Mouse (Mus musculus): ENCODE measurements around the gene Sept4.

The Sept4 gene

GRCm38 (mm10) chr11:87578963-87579601 is 10.4 kb downstream of the Sept4 start:
- DNase-seq (ENCODE audit: low read depth, low spot score), result no peak

GRCm38 (mm10) chr11:87579713-87580112 is 11.0 kb downstream of the Sept4 start:
- no peak for DNase-seq (ENCODE audit: low read depth, low spot score)

GRCm38 (mm10) chr11:87580543-87581085 is 11.9 kb downstream of the Sept4 start:
- no peak for DNase-seq (ENCODE audit: low read depth, low spot score)

- no peak for DNase-seq (ENCODE audit: low read depth, low spot score)
Observed at GRCm38 (mm10) chr11:87581161-87581865, 12.6 kb downstream of the Sept4 start.

GRCm38 (mm10) chr11:87581933-87582710 is 13.4 kb downstream of the Sept4 start:
- no peak for DNase-seq (ENCODE audit: low read depth, low spot score)

GRCm38 (mm10) chr11:87583291-87584034 is 14.8 kb downstream of the Sept4 start:
- no peak for DNase-seq (ENCODE audit: low read depth, low spot score)

GRCm38 (mm10) chr11:87584711-87585505 is 16.2 kb downstream of the Sept4 start:
- no peak for DNase-seq (ENCODE audit: low read depth, low spot score)

- no peak for DNase-seq (ENCODE audit: low read depth, low spot score)
Observed at GRCm38 (mm10) chr11:87587211-87587874, 18.6 kb downstream of the Sept4 start.

- no peak for DNase-seq (ENCODE audit: low read depth, low spot score)
Observed at GRCm38 (mm10) chr11:87589605-87590004, 20.9 kb downstream of the Sept4 start.

- peak; percentile 35 for DNase-seq (ENCODE audit: low read depth, low spot score)
Observed at GRCm38 (mm10) chr11:87590841-87591525, 22.3 kb downstream of the Sept4 start.

GRCm38 (mm10) chr11:87591526-87592353 is 23.0 kb downstream of the Sept4 start, which contains the start of gene Mtmr4:
Gene Mtmr4, plus strand, starts transcription at chr11:87592162.
- peak; percentile 97 for DNase-seq (ENCODE audit: low read depth, low spot score)

GRCm38 (mm10) chr11:87592354-87592695 is 23.6 kb downstream of the Sept4 start:
- DNase-seq (ENCODE audit: low read depth, low spot score), result no peak

GRCm38 (mm10) chr11:87592713-87593598 is 24.3 kb downstream of the Sept4 start:
- peak; percentile 22 for DNase-seq (ENCODE audit: low read depth, low spot score)

GRCm38 (mm10) chr11:87595327-87595841 is 26.7 kb downstream of the Sept4 start:
- DNase-seq (ENCODE audit: low read depth, low spot score), result peak; percentile 72

- no peak for DNase-seq (ENCODE audit: low read depth, low spot score)
Observed at GRCm38 (mm10) chr11:87595976-87596375, 27.3 kb downstream of the Sept4 start.

GRCm38 (mm10) chr11:87596492-87596891 is 27.8 kb downstream of the Sept4 start:
- no peak for DNase-seq (ENCODE audit: low read depth, low spot score)

GRCm38 (mm10) chr11:87597061-87597460 is 28.4 kb downstream of the Sept4 start:
- DNase-seq (ENCODE audit: low read depth, low spot score), result no peak
